Mouse (Mus musculus): ENCODE data around the gene Mag. TPM values are rescaled to one million over a fixed set of nuclear protein-coding genes. Genes with fewer than 3 reads are reported as not detected.

The Mag gene
- 0.79 and 0.91 TPM in 2 replicates for polyA plus RNA-seq (2015; fragmentation: Nextera tagmentation; extraction: Ambion mirVana)

GRCm38 (mm10) chr7:30914732-30915131, at the start of gene Mag:
TSS of gene Mag (minus strand) at chr7:30914873.
- H3K27me3 ChIP-seq (ENCODE audit: insufficient read depth, low read length), result no peaks in the 10 kb centered on the region
- no peak for ATAC-seq (replicated peaks; ENCODE audit: low FRiP score, low read depth)
- 67% methylated on average over 8 of the region's 8 CpGs for WGBS
- no peak within 1 kb of the TSS for H3K4me2 ChIP-seq (ENCODE audit: low read length)
- no peak within 1 kb of the TSS for H3K9ac ChIP-seq (ENCODE audit: low read depth, low read length)
- no peak within 1 kb of the TSS for H3K27ac ChIP-seq
- H3K4me3 ChIP-seq (replicated peaks; ENCODE audit: low read depth, low read length), result no peak within 1 kb of the TSS
- DNase-seq (ENCODE audit: low spot score), result no peak
- no peaks in the 10 kb centered on the region for H3K9me3 ChIP-seq (replicated peaks; ENCODE audit: low read length)
- H3K4me1 ChIP-seq (replicated peaks; ENCODE audit: insufficient read depth, low read length), result no peaks in the 10 kb centered on the region
- no peak for TF ChIP-seq CTCF (IDR thresholded peaks at IDR 0.05; ENCODE audit: low read depth)
- no peaks in the 10 kb centered on the region for H3K36me3 ChIP-seq (ENCODE audit: insufficient read depth, low read length)

- H3K27me3 ChIP-seq (ENCODE audit: insufficient read depth, low read length), result no peaks in the 10 kb centered on the region
- H3K36me3 ChIP-seq (ENCODE audit: insufficient read depth, low read length), result no peaks in the 10 kb centered on the region
- DNase-seq (ENCODE audit: low spot score) (no peak), ATAC-seq (replicated peaks; ENCODE audit: low FRiP score, low read depth) (no peak)
- 82% methylated on average over 7 of the region's 7 CpGs for WGBS
- no peak overlapping the region for H3K9ac ChIP-seq (ENCODE audit: low read depth, low read length)
- TF ChIP-seq CTCF (IDR thresholded peaks at IDR 0.05; ENCODE audit: low read depth), result no peak
- no peaks in the 10 kb centered on the region for H3K9me3 ChIP-seq (replicated peaks; ENCODE audit: low read length)
- no peak overlapping the region for H3K4me3 ChIP-seq (replicated peaks; ENCODE audit: low read depth, low read length)
- no peak overlapping the region for H3K27ac ChIP-seq
- H3K4me2 ChIP-seq (ENCODE audit: low read length), result no peak overlapping the region
- no peaks in the 10 kb centered on the region for H3K4me1 ChIP-seq (replicated peaks; ENCODE audit: insufficient read depth, low read length)
Measured at GRCm38 (mm10) chr7:30964366-30964765, 49.7 kb upstream of the Mag start.

GRCm38 (mm10) chr7:30962862-30963261, 48.2 kb upstream of the Mag start:
- 91% methylated on average over 5 of the region's 5 CpGs for whole genome bisulfite sequencing
- Histone ChIP-seq H3K9ac (ENCODE audit: low read depth, low read length) (no peak overlapping the region), H3K27ac (no peak overlapping the region), H3K27me3 (ENCODE audit: insufficient read depth, low read length) (no peaks in the 10 kb centered on the region), H3K4me2 (ENCODE audit: low read length) (no peak overlapping the region), H3K9me3 (replicated peaks; ENCODE audit: low read length) (no peaks in the 10 kb centered on the region), H3K4me3 (replicated peaks; ENCODE audit: low read depth, low read length) (no peak overlapping the region), H3K36me3 (ENCODE audit: insufficient read depth, low read length) (no peaks in the 10 kb centered on the region), H3K4me1 (replicated peaks; ENCODE audit: insufficient read depth, low read length) (0 out of 2 replicates have a peak, but pooled peaks cover 5% of the 10 kb centered on the region)
- ATAC-seq (replicated peaks; ENCODE audit: low FRiP score, low read depth) (no peak), DNase-seq (ENCODE audit: low spot score) (no peak)
- TF ChIP-seq CTCF (IDR thresholded peaks at IDR 0.05; ENCODE audit: low read depth), result no peak

GRCm38 (mm10) chr7:30959786-30960349, 45.2 kb upstream of the Mag start:
- DNase-seq (ENCODE audit: low spot score) (no peak), ATAC-seq (replicated peaks; ENCODE audit: low FRiP score, low read depth) (no peak)
- H3K4me1 ChIP-seq (replicated peaks; ENCODE audit: insufficient read depth, low read length), result peaks cover 14% of the 10 kb centered on the region; the same call in 1 of the 2 replicates
- no peak overlapping the region for H3K27ac ChIP-seq
- H3K4me2 ChIP-seq (ENCODE audit: low read length), result no peak overlapping the region
- WGBS, result 89% methylated on average over 6 of the region's 6 CpGs
- no peaks in the 10 kb centered on the region for H3K36me3 ChIP-seq (ENCODE audit: insufficient read depth, low read length)
- no peak for TF ChIP-seq CTCF (IDR thresholded peaks at IDR 0.05; ENCODE audit: low read depth)
- H3K9ac ChIP-seq (ENCODE audit: low read depth, low read length), result no peak overlapping the region
- no peaks in the 10 kb centered on the region for H3K9me3 ChIP-seq (replicated peaks; ENCODE audit: low read length)
- H3K4me3 ChIP-seq (replicated peaks; ENCODE audit: low read depth, low read length), result no peak overlapping the region
- no peaks in the 10 kb centered on the region for H3K27me3 ChIP-seq (ENCODE audit: insufficient read depth, low read length)

- DNase-seq (ENCODE audit: low spot score), result no peak
- H3K4me3 ChIP-seq (replicated peaks; ENCODE audit: low read depth, low read length), result no peak overlapping the region
- TF ChIP-seq CTCF (IDR thresholded peaks at IDR 0.05; ENCODE audit: low read depth), result no peak
- peaks cover 8% of the 10 kb centered on the region for H3K36me3 ChIP-seq (ENCODE audit: insufficient read depth, low read length)
- no peaks in the 10 kb centered on the region for H3K27me3 ChIP-seq (ENCODE audit: insufficient read depth, low read length)
- no peaks in the 10 kb centered on the region for H3K9me3 ChIP-seq (replicated peaks; ENCODE audit: low read length)
- H3K27ac ChIP-seq, result no peak overlapping the region
- 96% methylated on average over 9 of the region's 9 CpGs for WGBS
- H3K4me1 ChIP-seq (replicated peaks; ENCODE audit: insufficient read depth, low read length), result peaks cover 14% of the 10 kb centered on the region; the same call in 1 of the 2 replicates
- ATAC-seq (replicated peaks; ENCODE audit: low FRiP score, low read depth), result no peak
- H3K4me2 ChIP-seq (ENCODE audit: low read length), result no peak overlapping the region
- H3K9ac ChIP-seq (ENCODE audit: low read depth, low read length), result no peak overlapping the region
Measured at GRCm38 (mm10) chr7:30958866-30959487, 44.3 kb upstream of the Mag start.

- 66% methylated on average over 28 of the region's 28 CpGs for WGBS
- no peak for TF ChIP-seq CTCF (IDR thresholded peaks at IDR 0.05; ENCODE audit: low read depth)
- Histone ChIP-seq H3K4me2 (ENCODE audit: low read length) (peak overlapping the region; percentile 74), H3K9me3 (replicated peaks; ENCODE audit: low read length) (no peaks in the 10 kb centered on the region), H3K36me3 (ENCODE audit: insufficient read depth, low read length) (peaks cover 13% of the 10 kb centered on the region), H3K27me3 (ENCODE audit: insufficient read depth, low read length) (no peaks in the 10 kb centered on the region), H3K9ac (ENCODE audit: low read depth, low read length) (peak overlapping the region; percentile 99), H3K4me1 (replicated peaks; ENCODE audit: insufficient read depth, low read length) (peaks cover 14% of the 10 kb centered on the region; the same call in 1 of the 2 replicates), H3K27ac (peak overlapping the region; percentile 99), H3K4me3 (replicated peaks; ENCODE audit: low read depth, low read length) (peak overlapping the region; percentile 94)
- no peak for DNase-seq (ENCODE audit: low spot score)
- no peak for ATAC-seq (replicated peaks; ENCODE audit: low FRiP score, low read depth)
Measured at GRCm38 (mm10) chr7:30958109-30958865, 43.6 kb upstream of the Mag start.
